Mouse (Mus musculus): ENCODE measurements around the gene Zfand6. TPM values are rescaled to one million over a fixed set of nuclear protein-coding genes. Genes with fewer than 3 reads are reported as not detected.

The Zfand6 gene
- polyA plus RNA-seq, 1 experiment, result 89.4 TPM

DNA sequence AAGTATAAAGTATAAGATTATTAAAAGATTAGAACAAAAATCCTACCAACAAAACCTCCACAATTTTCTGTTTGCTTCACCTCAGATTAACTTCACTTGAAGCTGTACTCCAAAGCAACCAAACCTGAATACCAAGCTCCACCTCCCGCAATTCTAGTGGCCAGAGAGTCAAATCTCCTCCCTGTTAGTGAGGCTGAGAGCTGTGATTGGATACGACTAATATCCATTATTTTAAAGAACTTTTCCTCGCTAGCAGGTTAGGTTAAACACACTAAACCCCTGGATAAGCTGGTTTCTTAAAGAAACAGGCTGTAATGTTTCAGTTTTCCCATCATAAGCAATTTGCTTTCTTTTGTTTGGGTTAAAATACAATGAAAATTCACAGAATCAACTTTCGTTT lies 10.5 kb downstream of the Zfand6 start:
- Histone ChIP-seq H3K27ac (ENCODE audit: control insufficient read depth, insufficient read depth, low read depth, low read length, poor library complexity) (no peak overlapping the region), H3K4me1 (ENCODE audit: control insufficient read depth, insufficient read depth, low read length) (no peaks in the 10 kb centered on the region; the same call in 1 of the 2 replicates), H3K4me3 (replicated peaks; ENCODE audit: control insufficient read depth, low read depth, low read length) (peak overlapping the region; percentile 34)
- under 1% methylated on average over 4 of the region's 4 CpGs for WGBS
- TF ChIP-seq POLR2A (IDR thresholded peaks at IDR 0.05; ENCODE audit: borderline replicate concordance, control insufficient read depth, low read depth, low read length) (no peak), CTCF (IDR thresholded peaks at IDR 0.05; ENCODE audit: control insufficient read depth, insufficient read depth, low read length) (no peak)

DNA sequence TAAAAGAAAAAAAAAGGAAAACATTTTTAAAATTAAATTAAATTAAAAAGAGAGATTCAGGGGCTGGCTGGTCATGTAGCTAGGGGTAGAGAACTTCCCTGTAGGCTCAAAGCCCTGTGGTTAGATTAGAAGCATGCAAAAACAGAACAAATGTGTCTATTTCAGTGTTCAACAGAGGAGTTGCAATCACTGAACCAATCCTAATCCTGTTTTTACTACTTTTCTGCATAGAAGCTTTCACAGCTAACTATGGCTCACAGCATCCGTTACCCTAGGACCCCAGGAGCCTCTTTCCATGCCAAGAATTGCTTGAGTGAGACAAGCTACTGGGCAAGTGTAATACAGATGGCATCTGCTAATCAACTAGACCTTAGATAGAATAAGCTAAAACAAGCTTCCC lies 16.7 kb downstream of the Zfand6 start:
- WGBS, result 76% methylated on average over 1 of the region's 1 CpGs
- no peak overlapping the region for H3K4me3 ChIP-seq (replicated peaks; ENCODE audit: control insufficient read depth, low read depth, low read length)
- H3K27ac ChIP-seq (ENCODE audit: control insufficient read depth, insufficient read depth, low read depth, low read length, poor library complexity), result no peak overlapping the region
- no peaks in the 10 kb centered on the region for H3K4me1 ChIP-seq (ENCODE audit: control insufficient read depth, insufficient read depth, low read length)
- TF ChIP-seq CTCF (IDR thresholded peaks at IDR 0.05; ENCODE audit: control insufficient read depth, insufficient read depth, low read length) (no peak), POLR2A (IDR thresholded peaks at IDR 0.05; ENCODE audit: borderline replicate concordance, control insufficient read depth, low read depth, low read length) (no peak)

DNA sequence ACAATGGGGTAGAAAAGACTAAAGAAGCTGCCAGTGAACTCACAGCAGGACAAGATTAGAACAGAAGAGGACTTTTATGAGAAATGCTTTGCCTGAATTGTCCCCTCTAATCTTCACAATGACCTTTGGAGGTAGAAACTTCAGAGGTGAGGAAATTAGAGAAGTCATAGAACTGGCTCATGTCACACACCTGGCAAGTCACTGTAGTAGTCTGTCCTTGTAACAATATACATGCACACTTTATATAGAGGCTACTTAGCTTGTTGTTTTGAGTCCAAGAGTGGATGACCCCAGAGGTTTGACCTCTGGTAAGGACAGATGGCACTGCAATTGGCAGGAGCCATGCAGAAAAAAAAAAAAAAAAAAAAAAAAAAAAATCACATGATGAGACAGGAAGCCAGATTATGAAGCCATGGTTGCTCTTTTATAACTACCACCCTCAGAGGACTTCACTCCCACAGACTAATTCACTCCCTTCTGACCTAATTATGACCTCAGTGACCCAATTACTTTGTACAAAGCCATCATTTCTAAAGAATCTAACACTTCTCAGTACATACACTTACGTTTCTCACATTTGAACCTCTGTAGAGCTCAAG lies 20.1 kb downstream of the Zfand6 start:
- TF ChIP-seq POLR2A (IDR thresholded peaks at IDR 0.05; ENCODE audit: borderline replicate concordance, control insufficient read depth, low read depth, low read length) (no peak), CTCF (IDR thresholded peaks at IDR 0.05; ENCODE audit: control insufficient read depth, insufficient read depth, low read length) (no peak)
- H3K4me1 ChIP-seq (ENCODE audit: control insufficient read depth, insufficient read depth, low read length), result no peaks in the 10 kb centered on the region
- WGBS, result 87% methylated on average over 1 of the region's 1 CpGs
- no peak overlapping the region for H3K27ac ChIP-seq (ENCODE audit: control insufficient read depth, insufficient read depth, low read depth, low read length, poor library complexity)
- no peak overlapping the region for H3K4me3 ChIP-seq (replicated peaks; ENCODE audit: control insufficient read depth, low read depth, low read length)

DNA sequence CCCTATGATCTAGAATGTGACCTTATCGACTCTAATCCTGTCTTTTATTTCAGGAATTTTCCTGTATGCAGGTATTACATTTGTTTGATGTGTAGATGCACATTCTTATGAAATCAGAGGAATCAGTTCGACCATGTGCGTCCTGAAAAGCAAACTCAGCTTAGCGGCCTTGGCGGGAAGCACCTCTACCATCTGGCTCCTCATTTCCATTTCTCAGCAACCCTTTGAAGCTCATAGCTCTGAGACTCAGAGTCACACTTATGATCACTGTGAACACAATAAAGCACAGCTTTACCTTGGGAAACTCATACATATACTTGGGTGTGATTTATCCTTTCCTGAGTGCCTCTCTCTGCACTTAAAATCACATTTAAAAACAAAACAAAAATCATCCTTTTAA lies 21.8 kb downstream of the Zfand6 start:
- TF ChIP-seq POLR2A (IDR thresholded peaks at IDR 0.05; ENCODE audit: borderline replicate concordance, control insufficient read depth, low read depth, low read length), result no peak
- no peak for TF ChIP-seq CTCF (IDR thresholded peaks at IDR 0.05; ENCODE audit: control insufficient read depth, insufficient read depth, low read length)
- Histone ChIP-seq H3K27ac (ENCODE audit: control insufficient read depth, insufficient read depth, low read depth, low read length, poor library complexity) (no peak overlapping the region), H3K4me1 (ENCODE audit: control insufficient read depth, insufficient read depth, low read length) (no peaks in the 10 kb centered on the region), H3K4me3 (replicated peaks; ENCODE audit: control insufficient read depth, low read depth, low read length) (no peak overlapping the region)
- WGBS, result 91% methylated on average over 5 of the region's 5 CpGs

DNA sequence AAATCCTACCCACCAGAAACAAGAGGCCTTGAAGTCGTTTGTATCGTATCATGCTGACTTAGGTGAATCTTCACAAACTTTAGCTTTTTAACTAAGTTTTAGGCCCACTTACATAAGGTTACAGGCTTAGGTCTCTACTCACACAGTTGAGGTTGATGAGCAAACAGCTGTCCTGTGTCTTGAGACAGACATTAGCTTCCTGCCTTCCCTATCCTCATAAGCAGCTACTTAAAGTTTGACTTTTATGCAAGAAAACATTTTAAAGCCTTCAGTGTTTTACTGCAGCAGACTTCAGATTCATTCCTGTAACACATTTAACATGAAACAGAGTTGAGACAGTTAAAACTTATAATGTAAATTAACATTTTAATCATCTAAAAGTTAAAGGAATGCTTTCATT lies 37.0 kb downstream of the Zfand6 start:
- no peak for TF ChIP-seq CTCF (IDR thresholded peaks at IDR 0.05; ENCODE audit: control insufficient read depth, insufficient read depth, low read length)
- TF ChIP-seq POLR2A (IDR thresholded peaks at IDR 0.05; ENCODE audit: borderline replicate concordance, control insufficient read depth, low read depth, low read length), result no peak
- Histone ChIP-seq H3K27ac (ENCODE audit: control insufficient read depth, insufficient read depth, low read depth, low read length, poor library complexity) (no peak overlapping the region), H3K4me3 (replicated peaks; ENCODE audit: control insufficient read depth, low read depth, low read length) (no peak overlapping the region), H3K4me1 (ENCODE audit: control insufficient read depth, insufficient read depth, low read length) (no peaks in the 10 kb centered on the region; the same call in 1 of the 2 replicates)
- WGBS, result 80% methylated on average over 2 of the region's 2 CpGs

DNA sequence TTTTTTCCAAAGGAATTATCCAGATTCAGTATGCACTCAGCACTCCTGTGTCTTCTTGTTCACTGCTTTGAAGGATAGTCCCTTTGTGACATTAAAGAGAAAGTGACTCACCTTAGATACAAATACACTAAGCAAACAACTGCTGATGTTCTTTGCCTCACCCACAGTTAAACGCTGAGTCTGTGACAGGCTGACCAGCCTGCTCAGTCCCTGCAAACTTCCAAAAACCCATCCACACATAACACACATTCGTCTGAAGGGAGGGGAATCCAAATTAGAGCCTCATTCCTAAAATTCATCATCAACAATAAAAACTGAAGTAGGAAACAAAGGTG lies 37.8 kb downstream of the Zfand6 start:
- no peaks in the 10 kb centered on the region; the same call in 1 of the 2 replicates for H3K4me1 ChIP-seq (ENCODE audit: control insufficient read depth, insufficient read depth, low read length)
- WGBS, result 77% methylated on average over 2 of the region's 2 CpGs
- TF ChIP-seq POLR2A (IDR thresholded peaks at IDR 0.05; ENCODE audit: borderline replicate concordance, control insufficient read depth, low read depth, low read length) (no peak), CTCF (IDR thresholded peaks at IDR 0.05; ENCODE audit: control insufficient read depth, insufficient read depth, low read length) (no peak)
- no peak overlapping the region for H3K4me3 ChIP-seq (replicated peaks; ENCODE audit: control insufficient read depth, low read depth, low read length)
- H3K27ac ChIP-seq (ENCODE audit: control insufficient read depth, insufficient read depth, low read depth, low read length, poor library complexity), result peak overlapping the region; percentile 52; the same call in 1 of the 2 replicates

DNA sequence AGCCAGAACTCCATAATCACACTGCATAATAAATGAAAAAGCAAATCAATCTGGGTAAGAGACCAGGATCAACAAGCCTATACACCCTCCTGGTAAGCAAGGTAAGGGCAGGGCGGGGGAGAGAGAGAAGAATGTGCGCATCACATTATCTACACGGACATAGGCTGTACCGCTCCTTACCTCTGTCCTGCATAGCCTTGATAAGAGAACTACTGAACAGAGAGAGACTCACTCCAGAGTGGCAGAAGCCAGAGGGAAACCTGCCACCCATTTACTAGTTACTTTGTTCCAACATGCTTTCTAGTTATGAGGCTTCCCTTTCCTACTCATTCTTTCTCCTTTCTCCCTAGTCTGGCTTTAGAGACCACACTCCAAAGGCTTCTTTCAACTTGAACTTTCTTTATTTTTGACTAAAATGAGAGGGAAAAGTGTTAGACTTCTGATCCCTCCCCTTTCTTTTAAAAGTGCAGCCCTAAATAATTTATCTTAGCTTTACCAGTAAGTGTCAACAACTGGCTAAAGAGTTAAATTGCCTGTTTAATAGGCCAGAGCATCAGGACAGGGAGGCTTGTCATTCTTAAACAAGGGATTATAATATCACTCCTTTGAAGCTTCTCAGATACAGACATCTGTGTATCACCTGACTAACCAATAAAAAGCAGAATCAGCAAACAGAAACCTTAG lies 38.3 kb downstream of the Zfand6 start:
- TF ChIP-seq POLR2A (IDR thresholded peaks at IDR 0.05; ENCODE audit: borderline replicate concordance, control insufficient read depth, low read depth, low read length) (no peak), CTCF (IDR thresholded peaks at IDR 0.05; ENCODE audit: control insufficient read depth, insufficient read depth, low read length) (no peak)
- Histone ChIP-seq H3K27ac (ENCODE audit: control insufficient read depth, insufficient read depth, low read depth, low read length, poor library complexity) (no peak overlapping the region), H3K4me1 (ENCODE audit: control insufficient read depth, insufficient read depth, low read length) (no peaks in the 10 kb centered on the region; the same call in 1 of the 2 replicates), H3K4me3 (replicated peaks; ENCODE audit: control insufficient read depth, low read depth, low read length) (no peak overlapping the region)
- 65% methylated on average over 4 of the region's 4 CpGs for WGBS

DNA sequence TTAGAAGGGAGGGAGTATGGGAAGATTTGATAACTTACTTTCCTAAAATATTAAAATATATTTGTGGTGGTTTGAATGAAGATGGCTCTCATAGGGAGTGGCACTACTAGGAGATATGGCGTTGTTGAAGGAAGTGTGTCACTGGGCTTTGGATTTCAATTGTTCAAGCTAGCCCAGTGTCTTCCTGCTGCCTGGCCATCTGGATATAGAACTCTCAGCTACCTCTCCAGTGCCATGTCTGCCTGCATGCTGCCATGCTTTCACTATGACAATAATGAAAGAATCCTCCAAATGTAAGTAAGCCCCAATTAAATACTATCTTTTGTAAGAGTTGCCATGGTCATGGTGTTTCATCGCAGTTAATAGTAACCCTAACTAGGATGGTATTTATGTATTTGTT lies 40.7 kb downstream of the Zfand6 start:
- Histone ChIP-seq H3K27ac (ENCODE audit: control insufficient read depth, insufficient read depth, low read depth, low read length, poor library complexity) (no peak overlapping the region), H3K4me3 (replicated peaks; ENCODE audit: control insufficient read depth, low read depth, low read length) (no peak overlapping the region), H3K4me1 (ENCODE audit: control insufficient read depth, insufficient read depth, low read length) (no peaks in the 10 kb centered on the region; the same call in 1 of the 2 replicates)
- TF ChIP-seq POLR2A (IDR thresholded peaks at IDR 0.05; ENCODE audit: borderline replicate concordance, control insufficient read depth, low read depth, low read length) (no peak), CTCF (IDR thresholded peaks at IDR 0.05; ENCODE audit: control insufficient read depth, insufficient read depth, low read length) (no peak)
- WGBS, result 89% methylated on average over 2 of the region's 2 CpGs
